Comparison of ENCODE assay signal across 30 mouse cellular contexts in the genomic region with DNA sequence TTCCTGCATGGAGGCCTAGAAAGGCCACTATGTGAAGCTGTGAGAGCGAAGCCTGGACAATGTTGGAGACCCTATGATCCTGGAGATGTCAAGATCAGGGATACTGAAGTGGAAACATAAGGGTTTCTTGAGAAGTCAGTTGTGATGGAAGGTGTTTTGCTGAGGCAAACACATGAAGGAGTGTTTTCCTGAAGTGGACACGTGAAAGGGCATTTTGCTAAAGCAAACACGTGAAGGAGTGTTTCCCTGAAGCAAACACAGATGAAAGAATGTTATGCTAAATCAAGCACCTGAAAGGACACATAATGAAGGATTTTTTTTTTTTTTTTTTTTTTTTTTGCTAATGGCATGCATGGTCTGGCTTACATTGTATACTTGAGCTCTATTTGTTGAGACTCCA. TPM values are rescaled to one million over a fixed set of nuclear protein-coding genes. Genes with fewer than 3 reads are reported as not detected.
DNase-seq lines count a peak whose midpoint lies in the region; ATAC-seq and TF ChIP-seq lines count a peak whose summit lies in the region.
"Had no signal": no experiment of that assay in that cellular context is flagged by ENCODE, and none has a peak within 500 bp of the region (broad histone marks: within the 10 kb centered on the region; RNA-seq: fewer than 3 reads in every experiment).

No protein-coding gene starts in this region.

- peak; percentile 15; the same call in 1 of the 2 replicates for ATAC-seq in lung, embryonic 16.5 days (ENCODE audit: low read depth)
- ATAC-seq: CD4-positive, CD25-positive, alpha-beta regulatory T cell, adult 4 months; forebrain, embryonic 14.5 days; Patski had no signal

- DNase-seq in lung, adult 2 months, result peak; percentile 2
- DNase-seq in lung, adult 18-20 months, result no peak
- DNase-seq in lung, postnatal 10 days, result peak; percentile 2
- DNase-seq in lung, postnatal 36 days, result peak; percentile 4
- DNase-seq in ovary, postnatal 10 days (ENCODE audit: low spot score), result no peak
- no peak for DNase-seq in kidney, adult 11 months
- DNase-seq: adrenal gland, adult 2 months; adrenal gland, postnatal 10 days; adrenal gland, postnatal 25 days; B cell, adult 2 months; cerebellum, adult 11 months; cerebellum, adult 18-20 months; cerebellum, adult 8-10 months; cerebellum, adult 9-11 months; cerebellum, postnatal 14 days; cerebellum, postnatal 36 days; embryo, embryonic 11 days had no signal

- no peak for TF ChIP-seq POLR2A in lung, adult 2 months (IDR thresholded peaks at IDR 0.05; ENCODE audit: borderline replicate concordance, extremely low read depth, low read depth, low read length)

- TF ChIP-seq CTCF in lung, adult 2 months (IDR thresholded peaks at IDR 0.05; ENCODE audit: insufficient read depth, low read length), result no peak

- H3K9ac ChIP-seq in lung, embryonic 16.5 days (ENCODE audit: low read length), result no peak overlapping the region
- H3K9ac ChIP-seq: embryonic facial prominence, embryonic 13.5 days; embryonic facial prominence, embryonic 15.5 days; forebrain, embryonic 12.5 days had no signal

- 60% methylated on average over 3 of the region's 3 CpGs for WGBS in lung, adult 2 months
- 56% methylated on average over 3 of the region's 3 CpGs for WGBS in lung, embryonic 16.5 days

- no peak overlapping the region for H3K4me3 ChIP-seq in lung, adult 2 months (replicated peaks; ENCODE audit: extremely low read depth, low read depth, low read length)
- H3K4me3 ChIP-seq in lung, embryonic 16.5 days (ENCODE audit: low read length), result no peak overlapping the region
- H3K4me3 ChIP-seq: embryonic facial prominence, embryonic 13.5 days; embryonic facial prominence, embryonic 15.5 days; erythroblast, embryonic 14.5 days; forebrain, embryonic 10.5 days; forebrain, embryonic 12.5 days had no signal

- H3K27me3 ChIP-seq in lung, embryonic 16.5 days (ENCODE audit: control insufficient read depth, insufficient read depth, low read depth, low read length), result no peaks in the 10 kb centered on the region
- H3K27me3 ChIP-seq: CH12.LX; embryonic facial prominence, embryonic 13.5 days; embryonic facial prominence, embryonic 15.5 days; forebrain, embryonic 12.5 days; Patski had no signal

- H3K9me3 ChIP-seq in lung, embryonic 16.5 days (ENCODE audit: control insufficient read depth, low read length), result no peaks in the 10 kb centered on the region
- H3K9me3 ChIP-seq: embryonic facial prominence, embryonic 13.5 days; embryonic facial prominence, embryonic 15.5 days; forebrain, embryonic 10.5 days; G1E had no signal

- H3K36me3 ChIP-seq in lung, embryonic 16.5 days (ENCODE audit: control insufficient read depth, insufficient read depth, low read length), result no peaks in the 10 kb centered on the region
- H3K36me3 ChIP-seq: embryonic facial prominence, embryonic 13.5 days; embryonic facial prominence, embryonic 15.5 days; forebrain, embryonic 10.5 days; forebrain, embryonic 12.5 days; G1E had no signal

- no peaks in the 10 kb centered on the region for H3K4me1 ChIP-seq in lung, adult 2 months (ENCODE audit: control insufficient read depth, insufficient read depth, low read length)
- no peaks in the 10 kb centered on the region for H3K4me1 ChIP-seq in lung, embryonic 16.5 days (replicated peaks; ENCODE audit: control insufficient read depth, insufficient read depth, low read length)
- H3K4me1 ChIP-seq: embryonic facial prominence, embryonic 13.5 days; embryonic facial prominence, embryonic 15.5 days; forebrain, embryonic 10.5 days; forebrain, embryonic 12.5 days had no signal

- H3K27ac ChIP-seq in lung, embryonic 16.5 days (ENCODE audit: low read length), result no peak overlapping the region
- H3K27ac ChIP-seq: embryonic facial prominence, embryonic 13.5 days; embryonic facial prominence, embryonic 15.5 days; forebrain, embryonic 10.5 days; forebrain, embryonic 12.5 days had no signal

- H3K4me2 ChIP-seq in lung, embryonic 16.5 days (ENCODE audit: low read depth, low read length), result no peak overlapping the region
- H3K4me2 ChIP-seq: embryonic facial prominence, embryonic 13.5 days; embryonic facial prominence, embryonic 15.5 days; forebrain, embryonic 12.5 days had no signal

RNA-seq across cellular contexts. Expression of a gene that starts 25.5 kb away (rescaled TPM):
- polyA plus RNA-seq in lung, adult 2 months (2012; rRNA removed), result not detected in 2 replicates
- polyA plus RNA-seq in lung, embryonic 16.5 days (2015; fragmentation: Nextera tagmentation; extraction: Ambion mirVana), result not detected in 2 replicates
- polyA plus RNA-seq: adrenal gland, adult 2 months; brain, embryonic 14.5 days; CD4-positive, CD25-positive, alpha-beta regulatory T cell, adult 4 months; embryonic facial prominence, embryonic 11.5 days; embryonic facial prominence, embryonic 13.5 days; embryonic facial prominence, embryonic 15.5 days; erythroblast, embryonic 14.5 days; forebrain, embryonic 10.5 days; forebrain, embryonic 12.5 days; forebrain, embryonic 14.5 days; G1E; Patski had no signal

Comparison
In these comparisons a context has a peak if more than half of its experiments do, and no peak if none do; other contexts are left out.
1. DNase-seq: peak in lung, adult 2 months (single experiment), lung, postnatal 10 days (single experiment) and lung, postnatal 36 days (single experiment); none in lung, adult 18-20 months (0 of 2), ovary, postnatal 10 days (single experiment) and kidney, adult 11 months (single experiment).